Mouse (Mus musculus) ES-Bruce4 (cell line): ENCODE measurements around the gene Gnas. TPM values are rescaled to one million over a fixed set of nuclear protein-coding genes. Genes with fewer than 3 reads are reported as not detected.

Experiments used
- H3K27ac ChIP-seq: 2 replicates; pipeline ENCODE4 v1.5.1; 2012; ENCODE audit warnings: low read length, inconsistent platforms; ENCODE audit not compliant: insufficient read depth
- H3K27me3 ChIP-seq: 2 replicates; pipeline ENCODE4 v1.6.1; 2012; ENCODE audit warnings: mild to moderate bottlenecking, low read length, inconsistent platforms; ENCODE audit not compliant: control insufficient read depth, poor library complexity, insufficient read depth, severe bottlenecking
- H3K36me3 ChIP-seq: 2 replicates; pipeline ENCODE4 v1.6.1; 2012; ENCODE audit warnings: inconsistent platforms, mild to moderate bottlenecking, low read length, moderate library complexity; ENCODE audit not compliant: control insufficient read depth, poor library complexity, insufficient read depth, severe bottlenecking
- H3K4me1 ChIP-seq: one replicate; pipeline ENCODE4 v1.8.1; 2011; ENCODE audit warnings: low read length; ENCODE audit not compliant: control insufficient read depth, insufficient read depth
- H3K4me3 ChIP-seq: 2 replicates; pipeline ENCODE4 v1.5.1; 2011; ENCODE audit warnings: low read depth, mild to moderate bottlenecking, low read length
- H3K9ac ChIP-seq: 2 replicates; pipeline ENCODE4 v1.6.1; 2012; ENCODE audit warnings: low read depth, mild to moderate bottlenecking, inconsistent platforms; ENCODE audit not compliant: poor library complexity, severe bottlenecking
- H3K9me3 ChIP-seq: replicated peaks from 2 replicates; pipeline ENCODE4 v1.6.1; 2012; ENCODE audit warnings: mild to moderate bottlenecking, low read length, inconsistent platforms; ENCODE audit not compliant: control insufficient read depth, poor library complexity, insufficient read depth, severe bottlenecking
- CTCF ChIP-seq: IDR thresholded peaks from one replicate; pipeline ENCODE4 v1.8.1; 2011; ENCODE audit warnings: low read depth, low read length
- EP300 ChIP-seq: IDR thresholded peaks from 2 replicates; pipeline ENCODE4 v1.6.1; 2011; ENCODE audit warnings: low read depth, low read length; ENCODE audit not compliant: insufficient read depth
- POLR2A ChIP-seq: IDR thresholded peaks from one replicate; pipeline ENCODE4 v1.8.1; 2011; ENCODE audit warnings: low read length; ENCODE audit not compliant: insufficient read depth
- polyA plus RNA-seq: library from polyadenylated mRNA; stranded (reverse); fragments of >200 nt; gene quantifications from 2 replicates; pipeline ENCODE4 v1.2.4, GENCODE M21; 2011; ENCODE audit warnings: low read depth; ENCODE audit not compliant: missing spikeins, insufficient read depth, insufficient read length

Gnas gene
- polyA plus RNA-seq, 1 experiment: 394 TPM

GRCm38 (mm10) chr2:174326481-174326880 lies 42.4 kb downstream of the Gnas start:
- H3K27ac ChIP-seq: no peak overlapping the region
- H3K9ac ChIP-seq: no peak overlapping the region; the same call in 1 of the 2 replicates

DNA sequence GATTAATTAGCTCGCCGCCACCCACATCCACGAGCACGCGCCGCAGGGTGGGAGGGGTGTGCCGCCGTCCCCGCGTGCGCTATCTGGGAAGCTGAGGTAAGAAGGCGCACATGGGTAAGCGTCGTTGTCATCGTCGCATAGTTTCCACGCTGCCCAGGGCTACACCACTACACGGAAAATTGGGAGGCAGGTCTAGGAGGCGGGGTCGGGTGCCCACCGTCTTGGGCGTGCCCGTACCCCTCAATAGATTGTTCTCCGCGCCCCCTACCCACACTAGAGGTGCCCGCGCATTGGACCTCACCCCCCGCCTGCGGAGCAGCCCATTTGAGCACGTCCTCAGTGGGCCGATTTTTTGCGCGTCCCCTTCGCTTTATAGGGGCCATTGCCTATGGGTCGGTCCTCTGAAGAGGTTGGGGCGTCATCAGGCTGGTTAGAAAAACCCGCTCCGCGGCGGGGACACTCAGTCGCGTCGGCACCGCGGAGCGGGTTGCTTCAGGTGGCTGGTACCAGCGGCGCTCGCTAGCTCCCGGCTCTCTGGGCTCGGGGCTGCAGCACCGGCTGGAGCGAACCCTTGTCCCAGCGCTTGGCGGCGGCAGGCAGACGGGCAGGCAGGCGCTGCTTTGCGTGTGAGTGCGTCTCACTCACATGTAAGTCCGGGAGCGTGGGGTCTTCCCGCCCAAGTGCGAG lies 43.3 kb downstream of the Gnas start:
- Histone ChIP-seq H3K27ac (no peak overlapping the region), H3K9me3 (peaks cover 8% of the 10 kb centered on the region), H3K4me1 (no peaks in the 10 kb centered on the region), H3K4me3 (peak overlapping the region; percentile 58), H3K27me3 (peaks cover 13% of the 10 kb centered on the region), H3K36me3 (no peaks in the 10 kb centered on the region), H3K9ac (peak overlapping the region; percentile 99)
- TF ChIP-seq POLR2A (no peak), CTCF (no peak), EP300 (no peak)

More at GRCm38 (mm10) chr2:174326481-174326880, 42.4 kb downstream of the Gnas start:
- no peaks in the 10 kb centered on the region for H3K4me1 ChIP-seq
- H3K27me3 ChIP-seq: peaks cover 13% of the 10 kb centered on the region
- TF ChIP-seq POLR2A (no peak), EP300 (no peak), CTCF (no peak)
- peak overlapping the region; percentile 58 for H3K4me3 ChIP-seq
- H3K9me3 ChIP-seq: peaks cover 8% of the 10 kb centered on the region
- no peaks in the 10 kb centered on the region for H3K36me3 ChIP-seq

DNA sequence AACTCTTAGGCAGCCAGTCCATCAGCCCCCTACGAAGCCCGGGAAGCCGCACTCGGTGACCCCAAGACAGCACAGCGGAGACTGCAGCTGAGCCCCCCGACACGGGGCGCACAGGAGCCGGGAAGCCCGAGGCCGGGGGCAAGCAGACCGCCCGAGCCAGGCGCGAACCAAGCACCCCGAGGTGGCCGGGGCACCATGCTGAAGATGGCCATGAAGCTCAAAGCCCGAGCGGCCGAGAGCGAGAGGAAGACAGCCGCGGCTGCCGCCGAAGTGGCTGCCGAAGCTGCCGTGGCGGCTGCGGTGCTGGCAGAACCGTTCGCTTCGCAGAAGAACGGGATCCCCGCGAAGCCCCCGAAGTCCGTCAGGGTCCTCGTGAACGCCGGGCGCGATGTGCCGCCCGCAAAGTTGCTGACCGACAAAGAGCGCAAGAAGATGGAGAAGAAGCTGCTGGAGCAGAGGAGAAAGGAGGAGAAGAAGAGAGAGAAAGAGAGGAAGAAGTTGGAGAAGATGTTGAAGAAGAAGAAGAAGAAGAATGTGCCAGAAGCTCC lies 44.3 kb downstream of the Gnas start:
- Histone ChIP-seq H3K27me3 (peaks cover 13% of the 10 kb centered on the region), H3K9ac (peak overlapping the region; percentile 99), H3K27ac (no peak overlapping the region), H3K4me3 (peak overlapping the region; percentile 25), H3K4me1 (no peaks in the 10 kb centered on the region), H3K9me3 (peaks cover 3% of the 10 kb centered on the region), H3K36me3 (no peaks in the 10 kb centered on the region)
- TF ChIP-seq CTCF (no peak), POLR2A (no peak), EP300 (no peak)

GRCm38 (mm10) chr2:174328926-174329662 lies 45.0 kb downstream of the Gnas start:
- H3K4me3 ChIP-seq: peak overlapping the region; percentile 56
- no peaks in the 10 kb centered on the region; the same call in 1 of the 2 replicates for H3K9me3 ChIP-seq
- no peak for TF ChIP-seq EP300
- peaks cover 1% of the 10 kb centered on the region for H3K4me1 ChIP-seq
- peaks cover 13% of the 10 kb centered on the region for H3K27me3 ChIP-seq
- H3K9ac ChIP-seq: peak overlapping the region; percentile 99
- H3K27ac ChIP-seq: no peak overlapping the region
- no peaks in the 10 kb centered on the region for H3K36me3 ChIP-seq

DNA sequence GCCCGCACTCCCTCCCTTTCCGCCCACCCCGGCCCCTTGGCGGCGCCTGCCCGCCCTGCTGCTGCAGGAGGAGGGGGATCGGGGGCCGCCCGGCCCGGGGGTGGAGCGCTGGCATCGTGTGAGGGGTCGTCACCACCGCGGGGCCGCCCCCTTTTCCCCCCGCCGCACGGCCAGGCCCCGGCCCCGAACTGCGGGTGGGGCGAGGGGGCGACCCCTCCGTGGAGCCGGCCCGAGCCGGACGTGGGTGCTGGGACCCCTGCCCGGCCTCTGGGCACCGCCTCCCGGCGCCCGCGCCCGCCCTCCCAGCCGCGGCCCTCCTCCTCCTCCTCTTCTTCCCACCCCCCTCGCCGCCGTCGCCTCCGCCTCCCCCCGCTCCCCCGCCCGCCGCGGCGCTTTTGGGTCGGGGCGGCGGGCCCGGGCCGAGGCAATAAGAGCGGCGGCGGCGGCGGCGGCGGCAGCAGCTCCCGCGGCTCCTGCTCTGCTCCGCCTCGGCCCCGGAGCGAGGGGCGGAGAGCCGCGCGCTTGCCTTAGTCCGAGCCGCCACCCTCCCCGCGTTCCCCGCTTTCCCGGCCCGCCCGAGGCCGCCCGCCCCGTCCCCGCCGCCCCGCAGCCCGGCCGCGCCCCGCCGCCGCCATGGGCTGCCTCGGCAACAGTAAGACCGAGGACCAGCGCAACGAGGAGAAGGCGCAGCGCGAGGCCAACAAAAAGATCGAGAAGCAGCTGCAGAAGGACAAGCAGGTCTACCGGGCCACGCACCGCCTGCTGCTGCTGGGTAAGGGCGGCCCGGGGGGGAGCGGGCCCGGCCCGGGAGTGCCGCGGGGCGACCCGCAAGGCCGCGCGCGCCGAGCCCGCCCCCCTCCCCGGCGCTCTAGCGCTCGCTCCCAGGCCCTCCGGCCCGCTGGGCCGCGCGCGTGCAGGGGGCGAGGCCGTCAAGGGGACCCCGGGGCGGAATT lies 45.8 kb downstream of the Gnas start:
- Histone ChIP-seq H3K4me1 (peaks cover 1% of the 10 kb centered on the region), H3K4me3 (peak overlapping the region; percentile 100), H3K9me3 (no peaks in the 10 kb centered on the region), H3K9ac (peak overlapping the region; percentile 99), H3K27me3 (peaks cover 13% of the 10 kb centered on the region), H3K27ac (no peak overlapping the region), H3K36me3 (no peaks in the 10 kb centered on the region)
- TF ChIP-seq CTCF (no peak), EP300 (no peak), POLR2A (no peak)
